Mouse (Mus musculus): ENCODE measurements around the gene Zbtb6. TPM values are rescaled to one million over a fixed set of nuclear protein-coding genes. Genes with fewer than 3 reads are reported as not detected.

Gene Zbtb6
- total RNA-seq, 2 experiments from 2014 or later, result 16.4 to 16.9 TPM

Other genes starting within 250 kb of the Zbtb6 start
- not detected for gene Olfr366, start 231.6 kb downstream of the Zbtb6 start, total RNA-seq (2021)
- not detected for gene Olfr368, start 116.7 kb downstream of the Zbtb6 start, total RNA-seq (2021)
- gene Pdcl, start 83.8 kb downstream of the Zbtb6 start, total RNA-seq (2021), result 10 to 100 TPM; 27.9 to 29.2 TPM
- gene Rc3h2, start 20.3 kb downstream of the Zbtb6 start, total RNA-seq (2021), result 10 to 100 TPM; 84.1 to 93.5 TPM
- 10 to 100 TPM in 1 of 2 experiments, 1 to 10 TPM in 1; 9.5 to 11.6 TPM for gene Zbtb26, start within 50 bp of the Zbtb6 start, total RNA-seq (2021)
- 10 to 100 TPM; 85.6 to 87.7 TPM for gene Rabgap1, start 108 bp upstream of the Zbtb6 start, total RNA-seq (2021)
- gene Gpr21, start 73.2 kb upstream of the Zbtb6 start, total RNA-seq (2021), result 1 to 10 TPM; 2.2 to 3.4 TPM

Measured in layer of hippocampus, postnatal 36 days (tissue).